Comparison of ENCODE assay signal across 8 mouse cellular contexts in genomic region chr11:79962125-79962876, GRCm38 (mm10). TPM values are rescaled to one million over a fixed set of nuclear protein-coding genes. Genes with fewer than 3 reads are reported as not detected.
DNase-seq lines count a peak whose midpoint lies in the region; ATAC-seq and TF ChIP-seq lines count a peak whose summit lies in the region.

Gene Utp6 (minus strand): TSS chr11:79962390.

- H3K9me3 ChIP-seq in hindbrain, embryonic 13.5 days: no peaks in the 10 kb centered on the region

- H3K4me1 ChIP-seq in hindbrain, embryonic 13.5 days (replicated peaks): peaks cover 11% of the 10 kb centered on the region

- DNase-seq in Patski (ENCODE audit: low read depth, low spot score): peak; percentile 91
- peak; percentile 99 to 100 for DNase-seq in cerebellum, postnatal 14 days
- DNase-seq in frontal cortex, postnatal 14 days (ENCODE audit: low spot score in 2 of 2): peak; percentile 93 to 97
- peak; percentile 97 to 100 for DNase-seq in layer of hippocampus, postnatal 25 days (ENCODE audit: extremely low spot score in 1 of 2, low spot score in 1 of 2)
- DNase-seq in lung, postnatal 25 days (ENCODE audit: low spot score): peak; percentile 99
- peak; percentile 100 for DNase-seq in retina, embryonic 14.5 days (ENCODE audit: low spot score)
- DNase-seq in thymus, postnatal 4 days: peak; percentile 100

- in situ Hi-C loops in Patski (cut with MboI; ENCODE audit: low pct_unique_long_range_greater_than_20kb): no loop called here

- peak within 1 kb of the TSS; percentile 75 for H3K4me2 ChIP-seq in hindbrain, embryonic 13.5 days

- peak; percentile 89 for ATAC-seq in Patski
- peak; percentile 96 for ATAC-seq in hindbrain, embryonic 13.5 days (ENCODE audit: low FRiP score)

- H3K36me3 ChIP-seq in hindbrain, embryonic 13.5 days: peaks cover 25% of the 10 kb centered on the region

- TF ChIP-seq CTCF in Patski (IDR thresholded peaks at IDR 0.05): peak; percentile 83

- peaks cover 8% of the 10 kb centered on the region for H3K27me3 ChIP-seq in Patski
- no peaks in the 10 kb centered on the region for H3K27me3 ChIP-seq in hindbrain, embryonic 13.5 days

- POLR2A ChIA-PET in Patski (lab: Charles Lee): interaction anchor here (1.2 kb wide), 1 partner anchor 13 kb away, joined by 6 read pairs; no protein-coding TSS in a partner anchor

- peak within 1 kb of the TSS; percentile 46 for H3K27ac ChIP-seq in hindbrain, embryonic 13.5 days

- CTCF ChIA-PET in Patski (lab: Charles Lee): interaction anchor here (1.0 to 1.3 kb wide), 3 partner anchors 17 to 43 kb away, joined by 3 to 4 read pairs (median 3); partner anchors contain the start of gene Suz12

- H3K4me3 ChIP-seq in hindbrain, embryonic 13.5 days: peak within 1 kb of the TSS; percentile 65

- peak within 1 kb of the TSS; percentile 73 for H3K9ac ChIP-seq in hindbrain, embryonic 13.5 days

- under 1% methylated on average over 46 of the region's 46 CpGs for WGBS in hindbrain, embryonic 13.5 days

RNA-seq across cellular contexts. Expression of gene Utp6, which starts in this region (rescaled TPM):
- polyA plus RNA-seq in Patski (2021): 49.7 TPM
- 42.7 and 45.2 TPM in 2 replicates for polyA plus RNA-seq in hindbrain, embryonic 13.5 days (2015; fragmentation: Nextera tagmentation; extraction: Ambion mirVana)
- 10 to 100 TPM; 32.3 to 36.1 TPM for total RNA-seq in layer of hippocampus, postnatal 25 days (2021)

Comparison
In these comparisons a context has a peak if more than half of its experiments do, and no peak if none do; other contexts are left out.
1. Peak in every context shown above with its lines: DNase-seq, ATAC-seq, H3K4me3 ChIP-seq and H3K27ac ChIP-seq.